ENCODE assay signal across 25 mouse cellular contexts in the genomic region with DNA sequence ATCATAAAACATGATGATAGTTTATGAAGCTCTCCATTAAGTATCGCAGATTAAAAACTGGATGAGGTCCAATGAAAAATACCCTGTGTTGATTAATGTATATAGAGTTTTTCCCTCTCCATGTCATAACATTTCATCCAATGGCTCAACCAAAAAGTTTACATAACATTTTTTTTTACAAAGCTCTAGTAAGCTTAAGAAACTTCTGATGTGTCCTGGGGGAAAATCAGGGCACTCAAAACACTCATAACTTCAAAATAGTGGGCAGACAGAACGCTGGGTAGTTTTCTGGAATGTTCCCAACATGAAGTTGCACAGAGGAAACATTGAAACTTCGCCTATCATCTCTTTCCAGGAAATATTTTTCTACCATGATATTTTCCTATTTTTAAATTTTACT.
DNase-seq lines count a peak whose midpoint lies in the region; ATAC-seq and TF ChIP-seq lines count a peak whose summit lies in the region.
"Had no signal": no experiment of that assay in that cellular context is flagged by ENCODE, and none has a peak within 500 bp of the region (broad histone marks: within the 10 kb centered on the region; RNA-seq: fewer than 3 reads in every experiment).

No protein-coding gene starts in this region.

- no peaks in the 10 kb centered on the region for H3K27me3 ChIP-seq in embryonic facial prominence, embryonic 14.5 days (replicated peaks; ENCODE audit: control insufficient read depth, insufficient read depth, low read length)
- no peaks in the 10 kb centered on the region for H3K27me3 ChIP-seq in embryonic facial prominence, embryonic 10.5 days (replicated peaks; ENCODE audit: low read depth, poor library complexity, severe bottlenecking)
- no peaks in the 10 kb centered on the region for H3K27me3 ChIP-seq in lung, embryonic 15.5 days
- no peaks in the 10 kb centered on the region for H3K27me3 ChIP-seq in lung, postnatal 0 days (replicated peaks; ENCODE audit: insufficient read depth, low read length)
- H3K27me3 ChIP-seq: CH12.LX; embryonic facial prominence, embryonic 13.5 days; forebrain, embryonic 13.5 days; forebrain, embryonic 15.5 days had no signal

- no peak overlapping the region for H3K4me2 ChIP-seq in embryonic facial prominence, embryonic 14.5 days (ENCODE audit: low read depth, low read length)
- no peak overlapping the region for H3K4me2 ChIP-seq in lung, embryonic 15.5 days
- no peak overlapping the region for H3K4me2 ChIP-seq in lung, postnatal 0 days (replicated peaks; ENCODE audit: low read depth, low read length)
- H3K4me2 ChIP-seq: embryonic facial prominence, embryonic 13.5 days; forebrain, embryonic 13.5 days; forebrain, embryonic 15.5 days had no signal

- no peaks in the 10 kb centered on the region; the same call in 1 of the 2 replicates for H3K9me3 ChIP-seq in embryonic facial prominence, embryonic 14.5 days (ENCODE audit: control insufficient read depth, low read length)
- H3K9me3 ChIP-seq in embryonic facial prominence, embryonic 10.5 days, result peaks cover 3% of the 10 kb centered on the region; the same call in 1 of the 2 replicates
- no peaks in the 10 kb centered on the region for H3K9me3 ChIP-seq in lung, embryonic 15.5 days
- no peaks in the 10 kb centered on the region for H3K9me3 ChIP-seq in lung, postnatal 0 days (ENCODE audit: low read length)
- H3K9me3 ChIP-seq: forebrain, embryonic 15.5 days had no signal

- H3K4me1 ChIP-seq in embryonic facial prominence, embryonic 14.5 days (ENCODE audit: control insufficient read depth, insufficient read depth, low read length), result no peaks in the 10 kb centered on the region
- H3K4me1 ChIP-seq in embryonic facial prominence, embryonic 10.5 days, result peaks cover 8% of the 10 kb centered on the region; the same call in 1 of the 2 replicates
- 0 out of 2 replicates have a peak, but pooled peaks cover 11% of the 10 kb centered on the region for H3K4me1 ChIP-seq in lung, embryonic 15.5 days
- H3K4me1 ChIP-seq in lung, postnatal 0 days (ENCODE audit: insufficient read depth, low read depth, low read length), result no peaks in the 10 kb centered on the region
- H3K4me1 ChIP-seq: forebrain, embryonic 13.5 days; forebrain, embryonic 15.5 days had no signal

- TF ChIP-seq EP300 in lung, postnatal 0 days (IDR thresholded peaks at IDR 0.05), result no peak

- no peak for TF ChIP-seq CTCF in lung, postnatal 0 days (IDR thresholded peaks at IDR 0.05)

- peak; percentile 51 for DNase-seq in embryonic facial prominence, embryonic 14.5 days (ENCODE audit: low spot score)
- no peak for DNase-seq in embryonic facial prominence, embryonic 10.5 days (ENCODE audit: low spot score)
- no peak for DNase-seq in lung, postnatal 4 days
- DNase-seq in lung, postnatal 0 days (ENCODE audit: low spot score), result peak; percentile 32
- DNase-seq in lung, adult 18-20 months, result no peak
- DNase-seq in lung, postnatal 36 days, result peak; percentile 5
- DNase-seq in left cerebral cortex, adult 9 months (ENCODE audit: low spot score in 2 of 2), result no peak
- DNase-seq: adrenal gland, adult 8-10 months; adrenal gland, postnatal 14 days; adrenal gland, postnatal 36 days; B cell, adult 2 months; cerebellum, adult 11-12 months; cerebellum, adult 2 months; cerebellum, adult 9-10 months; cerebellum, postnatal 10 days; cerebellum, postnatal 25 days had no signal

- no peak overlapping the region for H3K27ac ChIP-seq in embryonic facial prominence, embryonic 14.5 days (replicated peaks; ENCODE audit: low read depth, low read length)
- H3K27ac ChIP-seq in embryonic facial prominence, embryonic 10.5 days (replicated peaks), result no peak overlapping the region
- no peak overlapping the region for H3K27ac ChIP-seq in lung, embryonic 15.5 days
- H3K27ac ChIP-seq in lung, postnatal 0 days (ENCODE audit: low read length), result no peak overlapping the region
- H3K27ac ChIP-seq: embryonic facial prominence, embryonic 13.5 days; forebrain, embryonic 13.5 days; forebrain, embryonic 15.5 days had no signal

- ATAC-seq in embryonic facial prominence, embryonic 14.5 days (ENCODE audit: low read depth), result no peak
- peak; percentile 37; the same call in 1 of the 2 replicates for ATAC-seq in lung, embryonic 15.5 days (ENCODE audit: borderline replicate concordance, extremely low read depth, low FRiP score, low TSS enrichment)
- peak; percentile 46; the same call in 1 of the 2 replicates for ATAC-seq in lung, postnatal 0 days
- ATAC-seq: activated CD4-positive, CD25-positive, alpha-beta regulatory T cell, adult 4 months; CD4-positive, CD25-positive, alpha-beta regulatory T cell, adult 4 months; forebrain, embryonic 13.5 days; forebrain, embryonic 15.5 days; Patski had no signal

- H3K9ac ChIP-seq in embryonic facial prominence, embryonic 14.5 days (ENCODE audit: low read depth, low read length), result no peak overlapping the region
- no peak overlapping the region for H3K9ac ChIP-seq in lung, embryonic 15.5 days
- H3K9ac ChIP-seq in lung, postnatal 0 days (replicated peaks; ENCODE audit: low read depth), result no peak overlapping the region
- H3K9ac ChIP-seq: embryonic facial prominence, embryonic 13.5 days; forebrain, embryonic 13.5 days; forebrain, embryonic 15.5 days had no signal

- H3K4me3 ChIP-seq in embryonic facial prominence, embryonic 14.5 days (ENCODE audit: low read depth, low read length), result no peak overlapping the region
- no peak overlapping the region for H3K4me3 ChIP-seq in embryonic facial prominence, embryonic 10.5 days
- H3K4me3 ChIP-seq in lung, embryonic 15.5 days, result no peak overlapping the region
- no peak overlapping the region for H3K4me3 ChIP-seq in lung, postnatal 0 days (ENCODE audit: low read depth, low read length)
- H3K4me3 ChIP-seq: embryonic facial prominence, embryonic 13.5 days; forebrain, embryonic 13.5 days; forebrain, embryonic 15.5 days had no signal

- H3K36me3 ChIP-seq in embryonic facial prominence, embryonic 14.5 days (ENCODE audit: control insufficient read depth, insufficient read depth, low read length), result no peaks in the 10 kb centered on the region
- no peaks in the 10 kb centered on the region for H3K36me3 ChIP-seq in embryonic facial prominence, embryonic 10.5 days (replicated peaks)
- no peaks in the 10 kb centered on the region for H3K36me3 ChIP-seq in lung, embryonic 15.5 days
- no peaks in the 10 kb centered on the region for H3K36me3 ChIP-seq in lung, postnatal 0 days (ENCODE audit: insufficient read depth, low read length)
- H3K36me3 ChIP-seq: embryonic facial prominence, embryonic 13.5 days; forebrain, embryonic 15.5 days; G1E had no signal

- WGBS in embryonic facial prominence, embryonic 14.5 days, result 63% methylated on average over 3 of the region's 3 CpGs
- 92% methylated on average over 3 of the region's 3 CpGs for WGBS in embryonic facial prominence, embryonic 10.5 days
- 44% methylated on average over 3 of the region's 3 CpGs for WGBS in lung, embryonic 15.5 days
- WGBS in lung, postnatal 0 days, result 53% methylated on average over 3 of the region's 3 CpGs

Comparison
In these comparisons a context has a peak if more than half of its experiments do, and no peak if none do; other contexts are left out.
1. DNase-seq: peak in embryonic facial prominence, embryonic 14.5 days (single experiment), lung, postnatal 0 days (single experiment) and lung, postnatal 36 days (single experiment); none in embryonic facial prominence, embryonic 10.5 days (single experiment), lung, postnatal 4 days (0 of 2), lung, adult 18-20 months (0 of 2) and left cerebral cortex, adult 9 months (0 of 2).